ENCODE assay signal across 9 mouse cellular contexts in the genomic region with DNA sequence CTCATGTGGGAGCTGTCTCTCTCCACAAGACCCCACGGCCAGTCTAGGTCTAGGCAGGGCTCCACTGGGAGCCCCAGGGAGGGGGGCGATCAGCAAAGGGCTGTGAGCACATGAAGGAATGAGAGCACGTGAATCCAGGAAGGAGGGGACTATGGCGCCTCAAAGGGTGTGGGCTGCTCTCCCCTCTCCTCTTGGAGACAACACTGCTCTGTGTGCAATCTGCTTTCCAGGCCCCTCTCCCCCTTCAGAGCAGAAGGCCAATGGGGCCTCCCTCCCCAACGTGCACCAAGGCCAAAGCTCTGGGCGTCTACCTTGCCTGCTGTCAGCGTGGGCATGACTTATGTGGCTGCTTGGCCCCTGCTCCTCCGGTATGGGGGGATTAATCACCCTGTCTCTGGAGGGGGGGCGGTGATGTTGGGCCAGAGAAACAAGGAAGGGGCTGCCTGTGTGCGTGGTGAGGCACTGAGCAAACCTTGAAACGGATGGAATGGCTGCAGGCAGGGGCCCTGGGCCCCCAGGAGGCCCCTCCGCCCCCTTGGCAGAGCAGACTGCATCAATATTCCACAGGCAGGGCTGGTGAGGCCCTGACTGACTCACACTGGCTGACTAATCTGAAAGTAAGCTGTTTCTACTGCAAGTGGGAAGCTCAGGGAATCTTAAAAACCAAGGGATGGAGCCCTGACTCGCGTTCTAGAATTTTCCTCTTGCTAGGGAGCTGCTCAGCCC. TPM values are rescaled to one million over a fixed set of nuclear protein-coding genes. Genes with fewer than 3 reads are reported as not detected.
A peak's percentile ranks its signal among the peaks of the same experiment; 100 is the strongest.
DNase-seq lines count a peak whose midpoint lies in the region; ATAC-seq and TF ChIP-seq lines count a peak whose summit lies in the region.
"Had no signal": no experiment of that assay in that cellular context is flagged by ENCODE, and none has a peak within 500 bp of the region (broad histone marks: within the 10 kb centered on the region; RNA-seq: fewer than 3 reads in every experiment).

No protein-coding gene starts in this region.

- peak overlapping the region; percentile 11; the same call in 1 of the 2 replicates for H3K9ac ChIP-seq in hindbrain, embryonic 11.5 days (ENCODE audit: low read depth, low read length)
- H3K9ac ChIP-seq in midbrain, embryonic 12.5 days (replicated peaks), result 0 out of 2 replicates have a peak overlapping the region, but pooled peaks have one; percentile 24

- H3K4me3 ChIP-seq in left cerebral cortex, adult 2 months, result no peak overlapping the region
- no peak overlapping the region for H3K4me3 ChIP-seq in hindbrain, embryonic 11.5 days (ENCODE audit: low read depth, low read length)
- no peak overlapping the region for H3K4me3 ChIP-seq in midbrain, embryonic 12.5 days

- ATAC-seq in hindbrain, embryonic 11.5 days (ENCODE audit: low FRiP score), result peak; percentile 70
- ATAC-seq in midbrain, embryonic 12.5 days (ENCODE audit: low FRiP score, low read depth), result peak; percentile 77

- peaks cover 9% of the 10 kb centered on the region for H3K4me1 ChIP-seq in hindbrain, embryonic 11.5 days (replicated peaks; ENCODE audit: control insufficient read depth, insufficient read depth, low read length)
- peaks cover 19% of the 10 kb centered on the region for H3K4me1 ChIP-seq in midbrain, embryonic 12.5 days

- no peak for TF ChIP-seq CTCF in left cerebral cortex, adult 2 months (IDR thresholded peaks at IDR 0.05)

- no peaks in the 10 kb centered on the region for H3K27me3 ChIP-seq in hindbrain, embryonic 11.5 days (ENCODE audit: control insufficient read depth, insufficient read depth, low read length)
- peaks cover 13% of the 10 kb centered on the region for H3K27me3 ChIP-seq in midbrain, embryonic 12.5 days

- H3K27ac ChIP-seq in left cerebral cortex, adult 2 months, result no peak overlapping the region
- H3K27ac ChIP-seq in hindbrain, embryonic 11.5 days (ENCODE audit: low read depth, low read length), result peak overlapping the region; percentile 44; the same call in 1 of the 2 replicates
- H3K27ac ChIP-seq in midbrain, embryonic 12.5 days (replicated peaks), result 0 out of 2 replicates have a peak overlapping the region, but pooled peaks have one; percentile 15
- H3K27ac ChIP-seq: macrophage had no signal

- 50% methylated on average over 14 of the region's 14 CpGs for WGBS in hindbrain, embryonic 11.5 days
- 57% methylated on average over 14 of the region's 14 CpGs for WGBS in midbrain, embryonic 12.5 days

- intact Hi-C loops in left cerebral cortex, adult 2 months (cut with DNase I), result no loop called here
- intact Hi-C loops in left cerebral cortex, postnatal 10 days (cut with DNase I), result no loop called here

- peak; percentile 35 to 43 for DNase-seq in left cerebral cortex, adult 2 months (ENCODE audit: extremely low spot score in 1 of 2, low spot score in 2 of 2)
- DNase-seq in left cerebral cortex, postnatal 10 days (ENCODE audit: extremely low spot score in 1 of 2, low spot score in 2 of 2), result no peak
- DNase-seq in adrenal gland, postnatal 36 days, result peak; percentile 82 to 85
- DNase-seq in hindbrain, embryonic 11.5 days (ENCODE audit: low spot score), result no peak
- no peak for DNase-seq in cerebellum, adult 18-20 months
- no peak for DNase-seq in thymus, postnatal 36 days
- no peak for DNase-seq in heart, adult 8-10 months (ENCODE audit: low spot score)

- no peak overlapping the region for H3K4me2 ChIP-seq in hindbrain, embryonic 11.5 days (replicated peaks; ENCODE audit: low read depth, low read length)
- no peak overlapping the region for H3K4me2 ChIP-seq in midbrain, embryonic 12.5 days (replicated peaks)

- H3K36me3 ChIP-seq in hindbrain, embryonic 11.5 days (ENCODE audit: control insufficient read depth, insufficient read depth, low read length), result no peaks in the 10 kb centered on the region
- no peaks in the 10 kb centered on the region for H3K36me3 ChIP-seq in midbrain, embryonic 12.5 days

- no peaks in the 10 kb centered on the region for H3K9me3 ChIP-seq in hindbrain, embryonic 11.5 days (ENCODE audit: control insufficient read depth, low read length)
- H3K9me3 ChIP-seq in midbrain, embryonic 12.5 days, result no peaks in the 10 kb centered on the region

RNA-seq across cellular contexts. Expression of a gene that starts 35.0 kb away (rescaled TPM):
- total RNA-seq in left cerebral cortex, adult 2 months (2021), result 1 to 10 TPM; 4.7 to 8.5 TPM
- 1 to 10 TPM; 2.1 to 2.9 TPM for total RNA-seq in left cerebral cortex, postnatal 10 days (2021)
- total RNA-seq in adrenal gland, postnatal 36 days (2021), result 100 to 1,000 TPM; 490 to 535 TPM
- 77.7 and 84.4 TPM in 2 replicates for polyA plus RNA-seq in hindbrain, embryonic 11.5 days (2014; fragmentation: Nextera tagmentation; extraction: Ambion mirVana)
- 87.5 and 95.9 TPM in 2 replicates for polyA plus RNA-seq in midbrain, embryonic 12.5 days (2016; fragmentation: Nextera tagmentation; extraction: Ambion mirVana)
- total RNA-seq in heart, adult 8-10 months (2022), result under 1 TPM in 3 of 4 experiments, not detected in 1; 0.23 to 0.69 (median 0.47) TPM
- polyA plus RNA-seq: macrophage had no signal

Comparison
In these comparisons a context has a peak if more than half of its experiments do, and no peak if none do; other contexts are left out.
1. DNase-seq: peak in left cerebral cortex, adult 2 months (2 of 2) and adrenal gland, postnatal 36 days (2 of 2); none in left cerebral cortex, postnatal 10 days (0 of 2), hindbrain, embryonic 11.5 days (single experiment), cerebellum, adult 18-20 months (0 of 2), thymus, postnatal 36 days (0 of 2) and heart, adult 8-10 months (single experiment).
2. RNA of a gene that starts 35.0 kb away (total RNA-seq): 490 to 535 TPM in adrenal gland, postnatal 36 days; 4.7 to 8.5 TPM in left cerebral cortex, adult 2 months, 2.1 to 2.9 TPM in left cerebral cortex, postnatal 10 days and 0.23 to 0.69 TPM in heart, adult 8-10 months; every median in the first group is over 10 times any median in the second.